Mouse (Mus musculus) heart, adult 2 months (tissue): ENCODE results near the gene Lpcat1. TPM values are rescaled to one million over a fixed set of nuclear protein-coding genes. Genes with fewer than 3 reads are reported as not detected.

Experiments used
- DNase-seq, 2 experiments: peaks; one replicate each; pipeline ENCODE4 v3.0.0; 2021
- H3K27ac ChIP-seq: fragments of 200-600 bp; 2 replicates; pipeline ENCODE4 v1.8.1; 2022
- H3K27me3 ChIP-seq: fragments of 200-500 bp; 2 replicates; pipeline ENCODE4 v1.6.1; 2012; ENCODE audit warnings: mild to moderate bottlenecking, low read length, inconsistent platforms, mixed read lengths; ENCODE audit not compliant: control insufficient read depth, insufficient read depth
- H3K36me3 ChIP-seq: fragments of 200-500 bp; 2 replicates; pipeline ENCODE4 v1.6.1; 2012; ENCODE audit warnings: low read length, inconsistent platforms; ENCODE audit not compliant: control insufficient read depth, insufficient read depth
- H3K4me1 ChIP-seq: fragments of 200-500 bp; 2 replicates; pipeline ENCODE4 v1.6.1; 2011; ENCODE audit warnings: low read length; ENCODE audit not compliant: control insufficient read depth, insufficient read depth
- H3K4me3 ChIP-seq: fragments of 200-600 bp; 2 replicates; pipeline ENCODE4 v1.8.1; 2022
- H3K79me2 ChIP-seq: fragments of 200-500 bp; replicated peaks from 2 replicates; pipeline ENCODE4 v1.6.1; 2012; ENCODE audit warnings: mild to moderate bottlenecking, inconsistent platforms, low read length, moderate library complexity, mixed read lengths; ENCODE audit not compliant: control insufficient read depth, insufficient read depth
- H3K9ac ChIP-seq: fragments of 200-500 bp; 2 replicates; pipeline ENCODE4 v1.6.1; 2012; ENCODE audit warnings: low read depth, mild to moderate bottlenecking, control low read depth, inconsistent platforms, low read length, mixed read lengths
- CTCF ChIP-seq: fragments of 200-600 bp; IDR thresholded peaks from 2 replicates; pipeline ENCODE4 v1.8.1; 2022; ENCODE audit warnings: antibody characterized with exemption, mild to moderate bottlenecking, moderate library complexity
- EP300 ChIP-seq: fragments of 200-500 bp; IDR thresholded peaks from 2 replicates; pipeline ENCODE4 v1.6.1; 2011; ENCODE audit warnings: low read depth, low read length, control low read depth; ENCODE audit not compliant: insufficient read depth
- POLR2A ChIP-seq: fragments of 200-500 bp; IDR thresholded peaks from 2 replicates; pipeline ENCODE4 v1.6.1; 2011; ENCODE audit warnings: mild to moderate bottlenecking, low read depth, low read length, control low read depth; ENCODE audit not compliant: insufficient read depth
- WGBS: fragments of 180-500 bp; shearing (Covaris S2); methylation state at CpG from one replicate; pipeline ENCODE4 v1.1.7; 2018; 5-methylcytosine and 5-hydroxymethylcytosine counted together
- intact Hi-C: fragments of 180-260 bp; cut with DNase I; formaldehyde crosslinking; loops from one replicate; pipeline ENCODE4 v1.15.1; 2025
- polyA plus RNA-seq: library from polyadenylated mRNA; depleted of rRNA; stranded (reverse); fragments of >200 nt; gene quantifications from 2 replicates; pipeline ENCODE4 v1.2.3, GENCODE M21; 2012
- total RNA-seq, 2 experiments: library from RNA; stranded (reverse); gene quantifications; 2 replicates each; pipeline ENCODE4 v1.2.3; 2021

The Lpcat1 gene
- total and polyA plus RNA-seq, 3 experiments, result 7.5 to 13.1 (median 11.1) TPM

- TF ChIP-seq POLR2A (no peak), EP300 (no peak), CTCF (no peak)
- Histone ChIP-seq H3K4me1 (peaks cover 7% of the 10 kb centered on the region), H3K27me3 (no peaks in the 10 kb centered on the region), H3K79me2 (no peaks in the 10 kb centered on the region), H3K9ac (no peak overlapping the region), H3K36me3 (no peaks in the 10 kb centered on the region), H3K27ac (no peak overlapping the region), H3K4me3 (no peak overlapping the region)
- no peak for DNase-seq
- WGBS, result 54% methylated on average over 2 of the region's 2 CpGs
- intact Hi-C loops, result no loop called here
These were observed 18.8 kb upstream of the Lpcat1 start for GRCm38 (mm10) chr13:73448201-73448600.

GRCm38 (mm10) chr13:73448723-73449122, 18.3 kb upstream of the Lpcat1 start:
- H3K36me3 ChIP-seq, result no peaks in the 10 kb centered on the region
- peaks cover 7% of the 10 kb centered on the region for H3K4me1 ChIP-seq
- H3K27ac ChIP-seq, result no peak overlapping the region
- H3K4me3 ChIP-seq, result no peak overlapping the region
- TF ChIP-seq CTCF (no peak), EP300 (no peak), POLR2A (no peak)
- intact Hi-C loops, result no loop called here
- 92% methylated on average over 3 of the region's 3 CpGs for WGBS
- no peak overlapping the region for H3K9ac ChIP-seq
- no peaks in the 10 kb centered on the region for H3K27me3 ChIP-seq
- DNase-seq, result no peak
- no peaks in the 10 kb centered on the region for H3K79me2 ChIP-seq

- 88% methylated on average over 3 of the region's 3 CpGs for WGBS
- no peak overlapping the region for H3K4me3 ChIP-seq
- H3K9ac ChIP-seq, result no peak overlapping the region
- H3K27me3 ChIP-seq, result no peaks in the 10 kb centered on the region
- H3K27ac ChIP-seq, result no peak overlapping the region
- DNase-seq, result no peak
- H3K79me2 ChIP-seq, result no peaks in the 10 kb centered on the region
- no peaks in the 10 kb centered on the region for H3K4me1 ChIP-seq
- H3K36me3 ChIP-seq, result no peaks in the 10 kb centered on the region
- intact Hi-C loops, result no loop called here
- TF ChIP-seq EP300 (no peak), POLR2A (no peak), CTCF (no peak)
These were observed 13.3 kb upstream of the Lpcat1 start for GRCm38 (mm10) chr13:73453503-73454217.

GRCm38 (mm10) chr13:73455328-73455727, 11.7 kb upstream of the Lpcat1 start:
- intact Hi-C loops, result no loop called here
- 72% methylated on average over 3 of the region's 3 CpGs for whole genome bisulfite sequencing
- no peaks in the 10 kb centered on the region for H3K27me3 ChIP-seq
- H3K4me3 ChIP-seq, result no peak overlapping the region
- no peaks in the 10 kb centered on the region for H3K36me3 ChIP-seq
- no peaks in the 10 kb centered on the region for H3K4me1 ChIP-seq
- TF ChIP-seq CTCF, result no peak
- TF ChIP-seq EP300, result no peak
- TF ChIP-seq POLR2A, result no peak
- no peak for DNase-seq
- H3K9ac ChIP-seq, result no peak overlapping the region
- H3K79me2 ChIP-seq, result no peaks in the 10 kb centered on the region
- H3K27ac ChIP-seq, result no peak overlapping the region

GRCm38 (mm10) chr13:73457301-73457700, 9.7 kb upstream of the Lpcat1 start:
- no peaks in the 10 kb centered on the region for H3K27me3 ChIP-seq
- WGBS, result 93% methylated on average over 4 of the region's 4 CpGs
- no peak overlapping the region for H3K9ac ChIP-seq
- H3K79me2 ChIP-seq, result no peaks in the 10 kb centered on the region
- TF ChIP-seq CTCF, result no peak
- TF ChIP-seq POLR2A, result no peak
- TF ChIP-seq EP300, result no peak
- H3K4me3 ChIP-seq, result no peak overlapping the region
- intact Hi-C loops, result no loop called here
- no peak for DNase-seq
- H3K27ac ChIP-seq, result no peak overlapping the region
- no peaks in the 10 kb centered on the region for H3K36me3 ChIP-seq
- no peaks in the 10 kb centered on the region for H3K4me1 ChIP-seq

GRCm38 (mm10) chr13:73457741-73458140, 9.3 kb upstream of the Lpcat1 start:
- Histone ChIP-seq H3K4me1 (no peaks in the 10 kb centered on the region), H3K27me3 (no peaks in the 10 kb centered on the region), H3K4me3 (no peak overlapping the region), H3K27ac (no peak overlapping the region), H3K9ac (no peak overlapping the region), H3K36me3 (no peaks in the 10 kb centered on the region), H3K79me2 (no peaks in the 10 kb centered on the region)
- 74% methylated on average over 2 of the region's 2 CpGs for WGBS
- DNase-seq, result no peak
- TF ChIP-seq EP300, result no peak
- TF ChIP-seq CTCF, result no peak
- TF ChIP-seq POLR2A, result no peak
- intact Hi-C loops, result no loop called here
